Mouse (Mus musculus): ENCODE results near the gene Ddx31. TPM values are rescaled to one million over a fixed set of nuclear protein-coding genes. Genes with fewer than 3 reads are reported as not detected.

Gene Ddx31
- polyA plus RNA-seq (2015; fragmentation: Nextera tagmentation; extraction: Ambion mirVana): 14.1 and 15.9 TPM in 2 replicates

- peak within 1 kb of the TSS; percentile 95 for H3K9ac ChIP-seq
- H3K4me1 ChIP-seq (replicated peaks): peaks cover 64% of the 10 kb centered on the region
- ATAC-seq (ENCODE audit: low FRiP score): peak; percentile 93
Measured at GRCm38 (mm10) chr2:28840222-28840951, at the start of gene Ddx31, which contains the start of gene Gtf3c4. TSS of gene Ddx31 (plus strand) at chr2:28840406. TSS of gene Gtf3c4 (minus strand) at chr2:28840360.

GRCm38 (mm10) chr2:28792931-28793610 is 47.1 kb upstream of the Ddx31 start:
- H3K27ac ChIP-seq: peak overlapping the region; percentile 62
- H3K27me3 ChIP-seq: peaks cover 25% of the 10 kb centered on the region
- no peaks in the 10 kb centered on the region for H3K36me3 ChIP-seq
- H3K9me3 ChIP-seq: no peaks in the 10 kb centered on the region
- no peak overlapping the region for H3K4me3 ChIP-seq
- no peak overlapping the region for H3K9ac ChIP-seq
- ATAC-seq (ENCODE audit: low FRiP score): peak; percentile 76; the same call in 1 of the 2 replicates
- peak overlapping the region; percentile 33 for H3K4me2 ChIP-seq
- H3K4me1 ChIP-seq (replicated peaks): peaks cover 29% of the 10 kb centered on the region
- WGBS: 22% methylated on average over 5 of the region's 6 CpGs

More at GRCm38 (mm10) chr2:28840222-28840951, at the start of gene Ddx31, which contains the start of gene Gtf3c4:
- Histone ChIP-seq H3K36me3 (peaks cover 6% of the 10 kb centered on the region), H3K9me3 (no peaks in the 10 kb centered on the region), H3K27me3 (no peaks in the 10 kb centered on the region), H3K4me2 (peak within 1 kb of the TSS; percentile 100), H3K4me3 (peak within 1 kb of the TSS; percentile 97), H3K27ac (peak within 1 kb of the TSS; percentile 91)
- WGBS: under 1% methylated on average over 63 of the region's 63 CpGs

DNA sequence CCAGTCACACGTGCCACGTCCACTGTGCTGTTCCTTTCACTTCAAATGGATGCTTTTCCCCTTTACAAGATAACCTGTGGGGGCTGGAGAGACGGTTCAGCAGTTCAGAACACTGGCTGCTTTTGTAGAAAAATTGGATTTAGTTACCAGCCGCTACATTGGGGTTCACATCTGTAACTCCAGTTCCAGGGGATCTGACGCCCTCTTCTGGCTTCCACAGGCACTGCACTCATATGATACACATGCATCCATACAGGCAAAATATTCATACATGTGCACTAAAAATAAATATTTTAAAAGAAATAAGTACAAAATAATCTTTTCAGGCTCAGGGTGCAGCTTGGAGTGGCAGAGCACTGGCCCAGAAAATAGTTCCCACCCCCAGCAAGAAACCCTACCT is 45.6 kb upstream of the Ddx31 start:
- Histone ChIP-seq H3K9me3 (no peaks in the 10 kb centered on the region), H3K4me3 (no peak overlapping the region), H3K36me3 (no peaks in the 10 kb centered on the region), H3K9ac (no peak overlapping the region), H3K4me2 (no peak overlapping the region), H3K4me1 (replicated peaks) (peaks cover 36% of the 10 kb centered on the region), H3K27ac (no peak overlapping the region), H3K27me3 (peaks cover 17% of the 10 kb centered on the region; the same call in 1 of the 2 replicates)
- ATAC-seq (ENCODE audit: low FRiP score): no peak
- WGBS: 82% methylated on average over 5 of the region's 5 CpGs

DNA sequence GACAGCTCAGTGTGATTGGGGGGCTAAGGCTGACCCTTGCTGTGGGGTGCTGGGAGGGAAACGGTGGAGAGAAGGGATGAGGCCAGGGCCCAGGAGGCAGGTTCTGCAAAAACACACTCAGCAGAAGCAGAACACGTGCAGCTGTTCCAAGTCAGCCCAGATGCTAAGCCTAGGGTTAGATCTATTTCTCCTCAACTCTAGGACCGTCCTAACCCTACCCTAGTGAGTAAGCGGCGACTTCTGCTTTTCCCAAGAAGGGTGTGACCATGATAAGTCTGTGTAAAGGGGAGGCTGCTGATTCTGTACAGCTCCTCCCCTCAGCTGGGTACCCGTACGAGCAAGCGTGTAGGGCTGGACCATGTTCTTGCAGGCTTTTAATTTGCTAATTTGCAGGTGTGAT is 43.9 kb upstream of the Ddx31 start:
- Histone ChIP-seq H3K9ac (peak overlapping the region; percentile 19; the same call in 1 of the 2 replicates), H3K4me2 (no peak overlapping the region), H3K9me3 (no peaks in the 10 kb centered on the region), H3K36me3 (no peaks in the 10 kb centered on the region), H3K27ac (peak overlapping the region; percentile 83), H3K4me3 (no peak overlapping the region), H3K4me1 (replicated peaks) (peaks cover 36% of the 10 kb centered on the region), H3K27me3 (peaks cover 19% of the 10 kb centered on the region; the same call in 1 of the 2 replicates)
- no peak for ATAC-seq (ENCODE audit: low FRiP score)
- 77% methylated on average over 8 of the region's 8 CpGs for WGBS

DNA sequence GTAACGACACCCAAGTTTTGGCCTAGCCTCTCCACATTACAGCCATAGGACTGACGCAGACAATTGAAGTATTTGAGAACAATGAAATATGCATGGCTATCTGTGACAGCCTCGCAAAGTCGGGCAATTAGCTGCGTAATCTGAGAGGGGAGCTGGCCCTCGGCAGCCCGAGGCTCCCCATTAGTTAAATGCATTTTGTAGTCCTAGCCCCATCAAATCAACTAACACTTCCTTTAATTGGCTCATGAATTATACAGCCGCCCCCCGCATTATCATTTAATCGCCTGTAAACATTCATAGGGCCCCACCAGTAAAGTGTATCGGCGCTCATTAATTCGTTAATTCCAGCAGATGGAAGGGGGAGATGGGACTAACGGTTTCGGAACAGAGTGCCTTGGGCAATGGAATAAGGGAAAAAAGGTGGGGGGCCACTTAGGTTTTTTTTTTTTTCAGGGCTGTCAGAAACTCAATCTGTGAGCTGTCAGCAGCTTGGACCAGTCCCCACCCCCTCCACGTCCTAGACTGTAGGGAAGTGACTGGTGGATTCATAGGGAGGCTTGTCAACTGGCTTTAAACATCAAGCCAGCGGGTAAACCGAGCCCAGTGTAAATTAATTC is 42.6 kb upstream of the Ddx31 start:
- H3K27ac ChIP-seq: peak overlapping the region; percentile 83
- peak; percentile 74 for ATAC-seq (ENCODE audit: low FRiP score)
- WGBS: 23% methylated on average over 18 of the region's 18 CpGs
- peaks cover 14% of the 10 kb centered on the region; the same call in 1 of the 2 replicates for H3K27me3 ChIP-seq
- no peaks in the 10 kb centered on the region for H3K36me3 ChIP-seq
- H3K9ac ChIP-seq: no peak overlapping the region
- H3K4me2 ChIP-seq: peak overlapping the region; percentile 29
- peaks cover 33% of the 10 kb centered on the region for H3K4me1 ChIP-seq (replicated peaks)
- H3K4me3 ChIP-seq: no peak overlapping the region
- H3K9me3 ChIP-seq: no peaks in the 10 kb centered on the region

DNA sequence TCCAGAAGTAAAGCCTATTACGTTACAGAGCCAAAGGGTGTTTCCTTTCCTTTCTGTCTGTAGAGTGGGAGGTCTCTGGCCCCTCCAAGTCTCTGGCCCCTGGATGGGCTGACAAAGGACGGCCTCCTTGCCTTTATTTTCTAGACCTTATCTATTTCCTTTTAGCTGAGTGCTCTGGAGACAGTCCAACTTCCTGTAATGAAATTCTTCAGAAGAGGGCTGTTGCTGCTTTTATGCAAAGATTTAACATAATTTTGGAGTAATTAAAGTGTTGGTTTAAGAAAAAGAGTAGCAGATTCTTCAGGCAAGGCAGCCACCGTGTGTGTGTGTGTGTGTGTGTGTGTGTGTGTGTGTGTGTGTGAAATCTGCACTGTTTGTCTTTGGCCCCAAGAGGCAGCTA is 41.8 kb upstream of the Ddx31 start:
- no peak for ATAC-seq (ENCODE audit: low FRiP score)
- H3K4me3 ChIP-seq: no peak overlapping the region
- WGBS: 44% methylated on average over 3 of the region's 3 CpGs
- peaks cover 26% of the 10 kb centered on the region for H3K4me1 ChIP-seq (replicated peaks)
- H3K9ac ChIP-seq: no peak overlapping the region
- no peaks in the 10 kb centered on the region for H3K9me3 ChIP-seq
- no peak overlapping the region for H3K4me2 ChIP-seq
- H3K36me3 ChIP-seq: no peaks in the 10 kb centered on the region
- peaks cover 14% of the 10 kb centered on the region; the same call in 1 of the 2 replicates for H3K27me3 ChIP-seq
- H3K27ac ChIP-seq: peak overlapping the region; percentile 40

DNA sequence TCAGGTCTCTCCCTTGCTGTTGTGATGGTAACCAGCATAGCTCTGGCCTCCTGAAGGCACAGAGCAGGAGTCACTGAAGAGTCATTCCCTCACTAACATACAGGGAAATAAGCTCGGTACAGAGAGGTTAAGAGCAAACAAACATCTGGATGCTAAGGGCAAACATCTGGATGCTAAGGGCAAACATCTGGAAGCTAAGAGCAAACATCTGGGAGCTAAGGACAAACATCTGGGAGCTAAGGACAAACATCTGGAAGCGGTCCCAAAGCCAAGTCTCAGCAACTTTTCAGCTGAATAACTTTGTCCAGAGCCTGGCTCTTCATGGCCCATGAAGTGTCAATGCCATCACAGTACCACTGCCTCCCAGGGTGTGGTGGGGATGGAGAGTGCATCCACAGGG is 40.6 kb upstream of the Ddx31 start:
- no peak for ATAC-seq (ENCODE audit: low FRiP score)
- WGBS: 82% methylated on average over 2 of the region's 2 CpGs

GRCm38 (mm10) chr2:28803406-28803805 is 36.8 kb upstream of the Ddx31 start:
- no peak overlapping the region for H3K4me3 ChIP-seq
- ATAC-seq (ENCODE audit: low FRiP score): no peak
- H3K9me3 ChIP-seq: no peaks in the 10 kb centered on the region
- peaks cover 3% of the 10 kb centered on the region for H3K4me1 ChIP-seq (replicated peaks)
- H3K9ac ChIP-seq: no peak overlapping the region
- no peak overlapping the region for H3K27ac ChIP-seq
- peaks cover 8% of the 10 kb centered on the region; the same call in 1 of the 2 replicates for H3K27me3 ChIP-seq
- WGBS: 92% methylated on average over 7 of the region's 7 CpGs
- H3K4me2 ChIP-seq: no peak overlapping the region
- no peaks in the 10 kb centered on the region for H3K36me3 ChIP-seq

More for the DNA sequence above, 40.6 kb upstream of the Ddx31 start:
- Histone ChIP-seq H3K4me3 (no peak overlapping the region), H3K27me3 (peaks cover 14% of the 10 kb centered on the region; the same call in 1 of the 2 replicates), H3K4me1 (replicated peaks) (peaks cover 26% of the 10 kb centered on the region), H3K27ac (no peak overlapping the region), H3K36me3 (no peaks in the 10 kb centered on the region), H3K4me2 (no peak overlapping the region), H3K9me3 (no peaks in the 10 kb centered on the region), H3K9ac (no peak overlapping the region)

DNA sequence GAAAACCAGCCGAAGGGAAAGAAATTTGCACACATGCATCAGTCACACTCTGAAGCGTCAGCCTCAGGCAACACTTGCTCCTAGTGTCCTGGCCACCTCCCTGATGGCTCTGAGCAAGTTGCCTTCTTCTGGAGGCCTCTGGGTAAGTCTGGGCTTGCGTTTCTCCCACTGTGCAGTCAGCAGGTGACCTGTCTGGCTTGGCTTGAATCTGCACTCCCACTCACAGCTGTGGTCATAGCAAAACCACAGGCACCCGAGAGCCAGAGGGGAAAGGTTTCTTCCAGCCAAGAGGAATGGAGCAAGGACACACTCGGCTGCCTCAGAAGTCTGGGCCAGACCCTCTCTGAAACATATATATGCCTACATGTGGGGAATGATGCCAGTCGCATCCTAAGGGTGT is 31.4 kb upstream of the Ddx31 start:
- WGBS: 74% methylated on average over 6 of the region's 6 CpGs
- no peaks in the 10 kb centered on the region for H3K9me3 ChIP-seq
- H3K4me1 ChIP-seq (replicated peaks): no peaks in the 10 kb centered on the region
- H3K4me2 ChIP-seq: no peak overlapping the region
- peaks cover 13% of the 10 kb centered on the region; the same call in 1 of the 2 replicates for H3K27me3 ChIP-seq
- H3K9ac ChIP-seq: no peak overlapping the region
- H3K4me3 ChIP-seq: no peak overlapping the region
- no peak for ATAC-seq (ENCODE audit: low FRiP score)
- H3K36me3 ChIP-seq: no peaks in the 10 kb centered on the region
- no peak overlapping the region for H3K27ac ChIP-seq

DNA sequence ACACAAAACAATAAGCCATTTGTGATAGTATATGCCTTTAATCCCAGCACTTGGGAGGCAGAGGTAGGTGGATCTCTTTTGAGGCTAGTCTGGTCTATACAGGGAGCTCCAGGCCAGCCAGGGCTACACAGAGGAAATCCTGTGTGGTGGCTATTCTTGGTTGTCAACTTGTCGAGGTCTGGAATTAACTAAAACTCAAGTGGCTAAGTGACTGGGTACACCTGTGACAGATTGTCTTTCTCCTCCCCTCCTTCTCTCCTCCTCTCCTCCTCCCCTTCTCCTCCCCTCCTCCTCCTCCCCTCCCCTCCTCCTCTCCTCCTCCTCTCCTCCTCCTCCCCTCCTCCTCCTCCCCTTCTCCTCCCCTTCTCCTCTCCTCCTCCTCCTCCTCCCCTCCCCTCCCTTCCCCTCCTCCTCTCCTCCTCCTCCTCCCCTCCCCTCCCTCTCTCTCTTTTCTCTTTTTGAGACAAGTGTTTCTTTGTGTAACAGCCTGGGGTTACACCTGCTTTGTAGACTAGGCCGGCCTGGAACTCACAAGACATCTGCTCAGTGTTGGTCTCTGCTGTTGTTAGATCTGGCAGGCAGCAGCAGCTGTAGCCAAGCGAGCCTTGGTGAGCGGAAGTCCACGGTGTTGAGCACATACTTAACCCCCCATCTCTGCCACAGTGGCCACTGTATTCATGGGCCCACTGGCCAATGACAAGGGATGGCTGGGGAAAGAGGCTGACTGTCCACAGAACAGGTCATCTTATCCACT is 29.8 kb upstream of the Ddx31 start:
- 42% methylated on average over 5 of the region's 5 CpGs for WGBS
- Histone ChIP-seq H3K4me1 (replicated peaks) (no peaks in the 10 kb centered on the region), H3K36me3 (no peaks in the 10 kb centered on the region), H3K4me3 (no peak overlapping the region), H3K27ac (no peak overlapping the region), H3K4me2 (no peak overlapping the region), H3K27me3 (peaks cover 13% of the 10 kb centered on the region; the same call in 1 of the 2 replicates), H3K9ac (no peak overlapping the region), H3K9me3 (no peaks in the 10 kb centered on the region)
- ATAC-seq (ENCODE audit: low FRiP score): no peak

- no peak overlapping the region for H3K27ac ChIP-seq
- WGBS: 87% methylated on average over 4 of the region's 4 CpGs
- ATAC-seq (ENCODE audit: low FRiP score): no peak
- no peaks in the 10 kb centered on the region for H3K4me1 ChIP-seq (replicated peaks)
- no peak overlapping the region for H3K9ac ChIP-seq
- H3K4me2 ChIP-seq: no peak overlapping the region
- H3K27me3 ChIP-seq: no peaks in the 10 kb centered on the region
- H3K4me3 ChIP-seq: no peak overlapping the region
- H3K9me3 ChIP-seq: no peaks in the 10 kb centered on the region
- peaks cover 16% of the 10 kb centered on the region for H3K36me3 ChIP-seq
Measured at GRCm38 (mm10) chr2:28818866-28819265, 21.3 kb upstream of the Ddx31 start.

Measured in hindbrain, embryonic 13.5 days (tissue).